Mouse (Mus musculus): Measurements from ENCODE around the gene Klhl13.

DNA sequence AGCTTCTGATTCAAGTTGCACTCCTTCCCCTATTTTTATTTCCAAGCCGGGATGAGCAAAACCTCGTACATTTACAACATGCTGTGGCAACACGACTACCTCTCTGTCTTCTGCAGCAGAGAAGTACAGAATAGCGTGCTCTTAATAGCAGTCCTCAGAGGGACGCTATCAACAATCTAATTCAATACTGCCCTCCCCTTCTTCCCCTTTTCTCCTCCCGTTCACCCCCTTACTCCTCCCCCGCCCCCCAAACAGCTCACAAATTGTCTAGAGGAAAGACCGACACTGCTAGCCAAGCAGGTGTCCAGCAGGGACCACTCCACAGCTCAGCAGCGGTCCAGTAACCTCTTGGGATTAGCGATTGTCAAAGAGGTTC, 79.5 kb downstream of the Klhl13 start:
- no peak for TF ChIP-seq CTCF (IDR thresholded peaks at IDR 0.05; ENCODE audit: control insufficient read depth, insufficient read depth, low read length)
- no peak for TF ChIP-seq POLR2A (IDR thresholded peaks at IDR 0.05; ENCODE audit: borderline replicate concordance, control insufficient read depth, low read depth, low read length)
